Comparison of ENCODE assay signal across 25 mouse cellular contexts in genomic region chr3:138121461-138121860, GRCm38 (mm10). TPM values are rescaled to one million over a fixed set of nuclear protein-coding genes. Genes with fewer than 3 reads are reported as not detected.
"Had no signal": no experiment of that assay in that cellular context is flagged by ENCODE, and none has a peak within 500 bp of the region (broad histone marks: within the 10 kb centered on the region; RNA-seq: fewer than 3 reads in every experiment).

No protein-coding gene starts in this region.

- H3K27me3 ChIP-seq: heart, embryonic 13.5 days; heart, embryonic 15.5 days; hindbrain, embryonic 13.5 days; hindbrain, embryonic 15.5 days; limb, embryonic 12.5 days; liver, embryonic 13.5 days had no signal

- H3K27ac ChIP-seq: heart, adult 2 months; hindbrain, embryonic 13.5 days; hindbrain, embryonic 15.5 days; hindbrain, postnatal 0 days; layer of hippocampus, adult 2 months; left cerebral cortex, adult 2 months; limb, embryonic 10.5 days; limb, embryonic 12.5 days; liver, embryonic 13.5 days had no signal

- H3K9me3 ChIP-seq: heart, embryonic 13.5 days; heart, embryonic 15.5 days; hindbrain, embryonic 13.5 days; hindbrain, embryonic 15.5 days; limb, embryonic 10.5 days; limb, embryonic 12.5 days; liver, embryonic 13.5 days had no signal

- DNase-seq: gastrocnemius, postnatal 14 days; gastrocnemius, postnatal 36 days; heart, adult 11 months; heart, adult 2 months; heart, postnatal 14 days; heart, postnatal 36 days; kidney, adult 18-20 months; kidney, adult 8-10 months; kidney, postnatal 10 days; kidney, postnatal 25 days; kidney, postnatal 4 days; liver; liver, embryonic 13.5 days had no signal

- H3K4me3 ChIP-seq: heart, adult 2 months; heart, embryonic 13.5 days; heart, embryonic 15.5 days; hindbrain, embryonic 13.5 days; hindbrain, embryonic 15.5 days; layer of hippocampus, adult 2 months; left cerebral cortex, adult 2 months; limb, embryonic 10.5 days; limb, embryonic 12.5 days; liver, embryonic 13.5 days had no signal

- H3K4me1 ChIP-seq: hindbrain, embryonic 13.5 days; hindbrain, embryonic 15.5 days; limb, embryonic 10.5 days; limb, embryonic 12.5 days; liver, embryonic 13.5 days had no signal

- H3K9ac ChIP-seq: heart, embryonic 13.5 days; heart, embryonic 15.5 days; hindbrain, embryonic 13.5 days; hindbrain, embryonic 15.5 days; limb, embryonic 12.5 days; liver, embryonic 13.5 days had no signal

- H3K36me3 ChIP-seq: heart, embryonic 13.5 days; heart, embryonic 15.5 days; hindbrain, embryonic 13.5 days; hindbrain, embryonic 15.5 days; limb, embryonic 10.5 days; limb, embryonic 12.5 days had no signal

- H3K4me2 ChIP-seq: heart, embryonic 11.5 days; heart, embryonic 13.5 days; heart, embryonic 15.5 days; hindbrain, embryonic 13.5 days; hindbrain, embryonic 15.5 days; limb, embryonic 12.5 days; liver, embryonic 11.5 days; liver, embryonic 13.5 days had no signal

- ATAC-seq: hindbrain, postnatal 0 days had no signal

RNA-seq across cellular contexts. Expression of gene Gm5105, which starts 54.3 kb away (rescaled TPM):
- polyA plus RNA-seq: heart, embryonic 11.5 days; hindbrain, embryonic 11.5 days; limb, embryonic 10.5 days; liver, embryonic 11.5 days; liver, embryonic 13.5 days had no signal
